Mouse (Mus musculus) retina, embryonic 14.5 days (tissue): Measurements from ENCODE around the gene Tsn.

Experiments used
- DNase-seq: peaks from one replicate; pipeline ENCODE4 v3.0.0-alpha.2; 2015; ENCODE audit warnings: low spot score

Gene Tsn

DNA sequence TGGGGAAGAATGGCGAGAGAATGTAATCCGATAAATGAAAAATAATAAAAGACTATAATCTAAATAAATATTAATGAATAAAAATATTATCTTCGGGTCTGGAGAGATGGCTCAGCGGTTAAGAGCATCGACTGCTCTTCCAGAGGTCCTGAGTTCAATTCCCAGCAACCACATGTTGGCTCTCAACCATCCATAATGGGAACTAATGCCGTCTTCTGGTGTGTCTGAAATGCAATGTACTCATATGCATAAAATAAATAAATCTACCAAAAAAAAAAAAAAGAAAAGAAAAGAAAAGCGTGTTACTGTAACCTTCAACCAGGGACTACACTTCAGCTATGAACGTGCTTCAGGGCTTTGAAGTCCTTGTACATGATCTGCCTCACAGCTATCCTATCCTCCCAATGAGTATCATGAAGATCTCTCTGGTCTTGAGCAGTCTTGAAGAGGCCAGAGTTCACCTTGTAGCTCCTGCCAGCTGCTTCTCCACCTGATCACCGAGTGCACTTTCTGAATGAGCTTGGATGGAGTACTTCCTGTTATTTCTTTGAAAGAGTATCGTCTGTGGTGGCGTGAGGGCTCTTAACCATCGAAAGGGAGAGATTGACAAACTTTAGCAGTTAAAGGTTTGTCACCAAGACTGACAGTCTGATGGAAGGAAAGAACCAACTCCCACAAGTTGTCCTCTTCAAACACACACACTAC, at the start of gene Tsn:
Gene Tsn (minus strand): TSS at position 118 of the 705 bp plus-strand sequence.
- DNase-seq: no peak

DNA sequence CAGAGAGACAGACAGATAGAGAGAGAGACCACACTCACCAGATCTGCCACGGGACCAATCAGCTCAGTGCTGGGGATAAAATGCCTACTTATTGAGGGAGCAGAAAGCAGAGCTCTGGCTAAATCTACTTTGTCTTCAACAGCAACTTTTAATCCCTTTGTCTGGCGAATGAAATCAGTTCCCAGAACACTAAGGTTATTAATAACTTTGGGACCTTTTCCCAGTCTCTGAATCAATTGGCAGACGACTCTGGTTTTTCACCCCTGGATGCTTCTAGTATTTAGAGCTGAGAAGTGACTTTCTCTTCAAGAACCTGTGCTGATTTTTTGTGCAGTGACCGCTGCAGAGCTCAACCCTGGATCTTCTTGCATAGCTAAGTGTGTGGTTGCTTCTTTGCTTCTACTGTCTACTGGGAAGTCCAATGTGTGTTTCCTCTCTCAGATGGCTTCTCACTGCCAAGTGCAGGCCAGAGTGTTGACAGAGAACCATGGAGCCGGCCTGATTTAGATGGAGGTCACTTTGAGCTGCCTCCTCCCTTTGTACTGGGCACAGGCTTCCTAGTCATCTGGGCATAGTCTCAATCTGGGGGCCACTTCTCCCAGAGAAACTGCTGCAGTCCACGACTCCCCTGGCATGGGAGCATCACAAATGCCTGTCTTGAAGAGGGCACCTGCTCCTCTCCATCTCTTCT, 47.7 kb upstream of the Tsn start:
- no peak for DNase-seq

DNA sequence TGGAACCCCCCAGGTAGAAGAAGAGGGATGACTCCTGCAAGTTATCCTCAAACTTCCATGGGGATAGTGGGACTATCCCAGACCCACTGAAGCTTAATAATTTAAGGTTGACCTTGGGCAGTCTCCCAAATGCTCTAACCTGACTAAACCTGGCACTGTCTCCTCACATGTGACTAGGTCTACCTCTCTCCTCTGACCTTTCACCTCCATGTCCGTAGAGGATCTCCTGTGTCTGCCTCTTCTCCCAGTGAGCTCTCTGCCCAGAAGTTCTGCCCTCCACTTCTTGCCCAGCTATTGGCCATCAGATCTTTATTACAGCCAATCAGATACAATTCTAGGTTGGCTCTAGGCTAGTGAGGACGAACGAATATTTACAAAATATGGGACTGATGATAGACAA, 38.4 kb upstream of the Tsn start:
- no peak for DNase-seq

DNA sequence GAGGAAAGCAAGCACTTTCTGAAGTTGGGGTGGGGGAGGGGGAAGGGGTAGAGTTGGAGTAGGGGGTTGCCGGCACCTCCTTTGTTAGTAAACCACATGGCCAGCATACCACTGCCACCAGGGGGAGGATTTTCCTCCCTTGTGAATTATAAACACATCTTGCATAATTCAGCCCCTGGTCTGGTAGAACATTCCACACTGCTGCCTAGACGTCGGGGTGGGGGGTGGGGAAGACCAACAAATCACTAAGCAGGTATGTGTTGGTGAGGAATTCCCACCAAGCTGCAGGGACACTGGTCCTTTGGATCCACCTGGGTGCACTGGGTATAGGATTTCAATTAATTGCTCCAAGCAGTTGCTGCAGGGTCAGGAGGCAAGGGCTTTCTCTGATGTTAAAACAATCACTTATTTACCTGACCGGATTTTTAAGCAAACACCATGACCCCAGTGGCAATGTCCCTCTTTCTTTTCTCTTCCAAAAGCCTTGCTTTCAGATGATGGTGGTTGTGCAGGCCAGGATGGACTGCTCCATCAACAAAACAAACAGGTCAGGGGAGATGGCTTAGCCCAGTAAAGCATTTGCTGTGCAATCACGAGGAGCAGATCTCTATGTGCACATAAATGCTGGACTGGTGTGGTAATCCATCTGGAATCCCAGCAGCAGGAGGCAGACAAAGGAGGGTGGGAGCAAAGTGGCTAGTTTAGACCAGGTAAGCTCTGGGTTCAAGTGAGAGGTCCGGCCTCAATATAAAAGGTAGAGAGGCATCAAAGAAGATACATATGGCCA, 32.3 kb upstream of the Tsn start:
- DNase-seq: no peak

DNA sequence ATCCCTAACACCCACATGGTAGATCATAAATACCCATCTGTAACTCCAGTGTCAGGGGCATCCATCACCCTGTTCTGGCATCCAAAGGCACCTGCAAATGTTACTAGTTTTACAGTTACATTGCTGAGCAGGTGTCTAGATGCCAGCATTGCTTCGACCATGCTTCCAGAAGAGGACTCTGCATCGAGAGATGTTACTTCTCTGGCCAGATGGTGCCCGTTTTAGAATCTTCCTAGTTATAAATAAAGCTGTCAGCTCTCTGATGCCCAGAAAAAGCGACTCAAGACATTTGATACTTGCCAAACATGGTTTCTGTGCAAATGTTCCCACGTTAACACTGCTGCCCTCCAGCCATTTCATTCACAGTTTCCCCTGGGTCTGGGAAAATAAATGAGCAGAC, 26.4 kb upstream of the Tsn start:
- no peak for DNase-seq

DNA sequence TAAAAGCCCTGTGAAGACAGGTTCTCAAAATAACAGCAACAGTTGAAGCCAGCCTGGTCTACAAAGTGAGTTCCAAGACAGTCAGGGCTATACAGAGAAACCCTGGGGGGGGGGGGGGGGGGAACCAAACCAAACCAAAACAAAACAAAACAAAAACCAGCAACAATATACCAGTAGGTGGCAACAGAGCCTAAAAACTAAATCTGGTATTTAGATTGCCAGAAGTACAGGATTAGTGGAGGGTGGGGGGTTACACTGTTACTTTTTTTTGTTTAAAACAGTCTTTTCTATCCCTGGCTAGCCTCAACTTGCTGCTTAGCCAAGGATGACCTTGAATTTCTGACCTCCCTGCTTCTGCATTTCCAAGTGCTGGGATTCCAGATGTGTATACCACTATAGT, 24.3 kb upstream of the Tsn start:
- DNase-seq: peak; percentile 32

DNA sequence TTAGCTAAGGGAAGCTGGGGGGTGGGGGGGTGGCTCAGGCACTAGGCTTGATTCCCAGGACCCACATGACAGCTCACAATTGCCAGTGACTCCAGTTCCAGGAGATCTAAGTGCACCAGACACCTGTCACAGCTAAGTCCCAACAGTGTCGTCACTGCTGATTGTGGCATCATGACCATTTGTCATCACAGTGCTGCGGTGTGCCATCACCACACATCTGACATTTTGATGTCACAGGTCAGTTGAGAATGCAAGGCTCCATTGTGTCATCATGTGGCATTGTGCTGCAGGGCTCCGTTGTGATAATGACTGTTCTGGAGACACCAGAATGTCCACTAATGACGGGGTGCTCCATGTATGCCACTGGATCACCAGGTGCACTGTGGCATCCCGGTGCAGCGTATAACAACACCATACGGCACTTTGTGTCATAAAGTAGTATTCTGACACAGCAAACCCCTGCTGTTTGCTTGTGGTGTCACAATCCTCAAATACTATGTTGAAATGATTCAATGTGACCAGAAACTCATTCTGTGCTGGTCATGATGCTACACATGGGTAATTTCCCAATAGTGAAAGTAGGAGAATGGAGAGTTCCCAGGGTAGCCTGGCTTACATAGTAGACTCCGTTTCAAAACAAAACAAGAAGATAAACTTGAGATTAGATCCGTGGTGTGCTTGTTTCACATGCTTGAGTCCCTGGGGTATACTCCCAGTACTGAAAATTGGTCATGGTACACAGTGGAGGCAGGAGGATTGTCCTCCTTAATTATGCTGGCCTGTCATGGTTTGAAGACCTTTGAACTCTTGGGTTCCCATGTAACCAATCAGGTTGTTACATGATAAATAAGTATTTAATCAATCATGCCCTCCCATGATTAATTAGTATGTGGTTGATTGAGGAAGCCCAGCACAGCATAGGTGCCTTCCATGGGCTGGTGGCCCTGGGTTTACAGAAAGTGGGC, 23.5 kb upstream of the Tsn start:
- no peak for DNase-seq

DNA sequence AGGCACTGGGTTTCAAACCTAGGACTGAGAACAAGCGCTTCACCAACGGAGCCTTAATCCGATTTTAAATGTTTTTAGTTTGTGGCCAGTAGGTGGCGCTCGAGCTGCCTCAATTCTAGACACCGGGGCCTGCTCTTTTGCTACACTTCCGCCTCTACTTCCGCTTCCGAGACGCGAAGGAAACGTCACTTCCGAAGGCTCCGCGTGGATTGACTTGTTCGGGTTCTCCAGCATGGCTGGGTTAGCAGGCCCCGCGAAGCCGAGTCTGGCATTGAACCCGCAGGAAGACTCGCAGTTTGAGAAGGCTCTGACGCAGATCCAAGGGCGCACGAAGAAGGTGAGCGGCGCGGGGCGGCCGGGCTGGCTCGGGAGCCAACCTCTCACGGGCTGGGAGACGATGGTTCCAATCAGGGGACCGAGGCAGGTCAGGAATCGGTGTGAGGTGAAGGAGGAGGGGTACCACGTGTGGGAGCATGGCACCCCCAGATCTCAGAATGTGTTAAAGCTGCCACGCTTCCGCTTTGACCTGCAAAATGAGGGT, 10.2 kb upstream of the Tsn start, which contains the start of gene Nifk:
Gene Nifk (plus strand): TSS at position 179 of the 541 bp plus-strand sequence.
- DNase-seq: peak; percentile 97

DNA sequence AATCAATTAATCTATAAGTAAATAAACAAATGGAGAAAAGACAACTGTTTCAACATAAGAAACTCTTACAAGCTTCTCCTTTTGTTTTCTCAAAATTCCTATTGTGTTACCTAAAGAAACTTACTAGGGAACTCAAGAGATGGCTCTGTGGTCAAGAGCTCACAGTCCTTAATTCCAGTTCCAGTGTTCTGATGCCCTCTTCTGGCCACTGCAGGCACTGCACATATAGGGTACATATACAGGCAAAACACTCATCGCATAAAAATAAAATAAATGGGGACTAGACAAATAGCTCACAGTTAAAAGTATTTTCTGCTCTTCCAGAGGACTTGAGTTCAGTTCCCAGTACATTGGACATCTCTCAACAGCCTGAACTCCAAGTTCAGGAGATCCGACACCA, 9.2 kb upstream of the Tsn start:
- peak; percentile 25 for DNase-seq

DNA sequence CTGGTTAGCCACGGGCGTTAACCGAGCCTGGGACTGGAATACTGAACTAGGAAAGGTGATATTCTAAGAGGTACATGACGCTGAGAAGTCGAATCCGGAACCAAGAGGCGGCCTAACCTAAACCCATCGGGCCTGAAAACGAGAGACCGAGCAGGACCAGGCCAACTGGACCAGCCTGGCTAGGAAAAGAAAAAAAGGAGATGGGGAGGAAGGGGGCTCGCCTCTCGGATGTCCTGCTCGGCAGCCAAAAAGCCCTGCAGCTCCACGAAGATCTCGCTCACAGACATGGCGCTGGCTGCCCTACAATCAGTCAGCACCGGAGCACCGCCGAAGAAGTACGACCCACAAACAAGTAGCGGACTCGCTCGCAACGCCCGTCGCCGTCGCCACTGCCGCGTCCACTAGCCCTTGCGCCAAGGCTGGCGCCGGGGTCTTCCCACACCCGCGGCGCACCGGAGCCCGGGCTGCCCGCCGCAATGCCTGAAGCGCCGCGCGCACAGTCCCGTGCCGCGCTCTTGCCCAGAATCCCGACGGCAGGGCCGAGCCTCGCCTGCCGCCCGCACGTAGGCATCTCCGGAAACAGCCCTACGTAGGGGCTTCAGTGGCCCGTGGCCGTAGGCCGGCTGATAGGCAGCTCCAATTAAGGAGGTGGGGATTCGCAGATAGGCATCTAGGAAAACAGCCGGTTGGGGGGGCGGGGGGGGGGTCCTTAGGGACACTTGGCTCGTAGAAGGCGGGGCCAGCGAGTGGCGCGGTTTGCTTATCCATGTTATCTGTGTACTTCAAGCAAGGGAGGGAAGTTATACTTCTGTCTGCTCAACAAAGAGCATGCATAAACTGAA, 538 bp downstream of the Tsn start:
- peak; percentile 93 for DNase-seq

DNA sequence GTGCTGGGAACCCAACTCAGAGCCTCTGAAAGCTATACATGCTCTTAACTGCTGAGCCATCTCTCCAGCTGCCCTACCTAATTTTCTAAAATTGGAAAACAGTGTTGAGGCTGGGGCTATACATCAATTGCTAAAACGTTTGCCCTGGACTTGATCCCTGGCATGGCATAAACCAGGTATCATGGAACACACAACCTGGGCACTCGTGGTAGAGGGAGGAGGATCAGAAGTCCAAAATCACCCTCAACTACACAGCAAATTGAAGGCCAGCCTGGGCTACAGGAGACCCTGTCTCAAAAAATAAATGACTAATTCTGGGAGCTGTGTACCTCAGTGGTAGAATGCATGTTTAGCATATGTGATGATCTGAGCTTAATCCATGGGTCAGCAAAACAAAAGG, 13.8 kb downstream of the Tsn start:
- no peak for DNase-seq

DNA sequence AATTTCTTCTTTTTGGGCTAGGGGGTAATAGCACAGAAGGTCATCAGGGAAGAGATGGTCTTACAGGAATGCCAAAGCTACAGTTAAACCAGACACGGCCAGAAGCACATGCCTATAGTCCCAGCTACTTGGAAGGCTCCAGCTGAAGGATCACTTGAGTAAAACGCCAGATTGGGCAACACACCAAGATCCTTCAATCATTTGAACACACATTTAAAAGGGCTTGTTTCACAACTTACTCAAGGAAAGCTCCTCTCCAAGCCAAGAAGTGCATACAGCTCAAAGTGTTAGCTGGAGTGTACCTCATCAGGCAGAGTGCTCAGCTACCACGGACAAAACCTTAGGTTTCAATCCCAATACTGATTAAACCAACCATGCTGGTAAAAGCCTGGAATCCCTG, 14.9 kb downstream of the Tsn start:
- no peak for DNase-seq

DNA sequence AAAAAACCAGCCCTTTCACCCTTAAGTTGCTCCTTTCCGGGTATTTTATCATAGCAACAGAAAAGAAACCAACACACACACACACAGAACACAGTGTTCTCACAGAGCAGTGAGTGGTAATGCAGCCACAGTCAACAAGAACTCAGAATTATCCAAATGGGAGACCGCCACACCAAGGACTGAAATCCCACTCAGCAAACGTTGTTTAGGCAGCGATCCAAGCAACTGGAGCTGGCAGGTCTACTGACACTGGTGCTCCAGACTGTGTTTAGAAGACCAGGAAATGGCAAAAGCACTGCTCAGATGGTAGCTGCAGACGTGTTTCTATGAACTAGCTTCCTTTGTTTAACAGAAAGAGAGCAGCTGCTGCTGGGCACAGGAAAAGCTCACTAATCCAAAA, 16.7 kb downstream of the Tsn start:
- DNase-seq: no peak

DNA sequence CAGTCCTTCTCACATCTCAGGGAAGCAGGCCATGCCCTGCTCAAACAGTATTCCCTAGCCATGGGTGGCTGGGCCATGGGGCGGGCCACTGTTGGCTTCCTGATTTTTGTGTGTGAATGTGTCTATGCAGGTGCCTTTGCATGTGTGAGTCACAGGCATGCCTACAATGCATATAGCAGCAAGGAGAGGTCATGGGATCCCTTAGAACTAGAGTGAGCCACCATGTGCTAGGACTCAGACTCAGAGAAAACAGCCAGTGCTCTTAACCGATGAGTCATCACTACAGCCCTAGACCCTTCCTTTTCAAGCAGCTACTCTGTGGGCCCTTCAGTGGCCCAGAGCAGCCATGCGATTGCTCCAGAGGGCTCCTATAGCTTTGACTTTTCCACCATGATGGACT, 17.3 kb downstream of the Tsn start:
- no peak for DNase-seq

DNA sequence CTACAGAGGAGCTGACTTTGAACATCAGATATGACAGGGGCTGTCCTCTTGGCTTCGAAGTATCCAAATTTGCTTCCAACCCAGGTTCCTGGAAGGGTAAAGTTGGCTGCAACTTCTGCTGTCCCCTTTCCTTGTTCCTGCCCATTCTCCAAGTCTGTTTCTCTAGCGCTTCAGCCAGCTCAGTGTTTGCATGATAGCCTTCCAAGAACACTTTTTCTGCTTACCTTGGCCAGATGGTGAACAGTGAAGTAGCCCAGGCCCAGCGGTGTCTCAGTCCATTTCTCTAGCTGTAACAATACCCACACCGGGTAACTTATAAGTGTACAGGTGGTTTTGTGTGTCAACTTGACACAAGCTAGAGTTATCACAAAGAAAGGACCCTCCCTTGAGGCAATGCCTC, 19.2 kb downstream of the Tsn start:
- DNase-seq: no peak

DNA sequence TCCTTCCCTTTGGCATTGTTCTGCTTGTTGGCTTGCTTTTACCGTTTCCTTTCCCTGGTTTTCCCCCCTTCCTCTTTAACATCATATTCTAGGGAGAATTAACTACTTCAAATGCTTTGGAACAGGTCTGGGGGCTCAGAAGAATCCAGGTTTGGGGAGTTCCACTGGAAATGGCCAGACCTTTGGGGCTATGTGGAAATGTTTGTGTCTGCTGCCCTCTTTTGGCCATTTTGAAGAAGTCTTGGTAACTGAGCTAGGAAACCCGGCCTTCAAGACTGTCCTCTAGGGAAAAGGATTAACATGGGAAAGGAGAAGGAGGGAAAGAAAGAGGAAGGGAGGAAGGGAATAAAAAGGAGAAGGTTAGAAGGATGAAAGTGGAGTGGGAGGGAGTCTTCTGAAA, 36.4 kb downstream of the Tsn start:
- DNase-seq: peak; percentile 64

DNA sequence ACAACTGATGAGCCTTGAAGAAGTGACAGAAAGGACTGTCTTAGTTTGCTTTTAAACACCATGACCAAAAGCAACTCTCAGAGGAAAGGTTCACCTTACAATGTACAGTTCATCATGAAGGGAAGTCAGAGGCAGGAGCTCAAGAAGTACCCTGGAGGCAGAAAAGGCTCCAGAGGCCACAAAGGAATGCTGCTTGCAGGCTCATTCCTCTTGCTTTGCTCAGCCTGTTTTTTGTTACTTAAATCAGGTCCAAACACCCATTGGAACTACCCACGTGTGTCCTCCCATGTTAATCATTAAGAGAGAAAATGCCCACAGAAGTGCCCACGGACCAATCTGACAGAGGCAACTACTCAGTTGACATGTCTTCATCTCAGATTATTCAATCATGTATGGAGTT, 59.6 kb downstream of the Tsn start:
- DNase-seq: no peak
